Mouse (Mus musculus) liver, embryonic 14.5 days (tissue): Measurements from ENCODE around the gene Cpox.

Experiments
- CTCF ChIP-seq: IDR thresholded peaks from 2 replicates; pipeline ENCODE4 v1.5.1; 2016; ENCODE audit warnings: antibody characterized with exemption, low read depth, control low read depth
- EP300 ChIP-seq: IDR thresholded peaks from 2 replicates; pipeline ENCODE4 v1.6.1; 2016; ENCODE audit warnings: antibody characterized with exemption, low read depth

GRCm38 (mm10) chr16:58629736-58630135, 40.4 kb upstream of the Cpox start:
- no peak for TF ChIP-seq CTCF
- TF ChIP-seq EP300 = no peak
